Mouse (Mus musculus) brain, embryonic 14.5 days (tissue): ENCODE measurements around the gene Mfap2.

ENCODE experiments used
- CTCF ChIP-seq: fragments of 200-500 bp; IDR thresholded peaks from 2 replicates; pipeline ENCODE4 v1.5.1; 2012; ENCODE audit warnings: inconsistent platforms, mild to moderate bottlenecking, moderate library complexity, borderline replicate concordance; ENCODE audit not compliant: insufficient read depth, insufficient read length; ENCODE audit errors: extremely low read depth
- POLR2A ChIP-seq: fragments of 200-500 bp; IDR thresholded peaks from 2 replicates; pipeline ENCODE4 v1.6.1; 2012; ENCODE audit warnings: mild to moderate bottlenecking, inconsistent platforms, borderline replicate concordance; ENCODE audit not compliant: poor library complexity, insufficient read depth, insufficient read length, severe bottlenecking; ENCODE audit errors: extremely low read depth

DNA sequence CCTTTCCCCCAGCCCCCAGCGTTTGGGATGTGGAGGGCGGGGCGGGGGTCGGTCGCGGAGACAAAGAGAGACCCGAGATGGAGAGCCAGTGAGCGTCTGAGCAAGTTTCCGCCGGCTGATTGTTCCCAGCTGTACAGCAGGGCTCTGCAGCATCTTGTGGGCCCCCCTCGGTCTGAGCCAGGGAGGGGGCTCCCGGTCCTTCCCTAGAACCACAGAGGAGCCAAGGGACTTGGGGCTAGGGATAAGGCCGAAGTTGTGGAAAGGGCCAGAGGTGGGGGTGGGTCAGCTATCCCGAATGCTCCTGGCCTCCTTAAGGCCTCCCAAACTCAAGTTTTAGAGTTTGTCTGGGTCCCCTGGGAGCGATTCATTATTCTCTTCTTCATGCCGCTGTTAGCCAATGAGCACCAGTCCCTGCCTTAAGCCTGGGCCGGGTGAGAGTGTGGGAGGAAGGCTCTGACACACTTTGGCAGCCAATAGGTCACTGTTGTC is 767 bp downstream of the Mfap2 start:
- TF ChIP-seq POLR2A (no peak), CTCF (no peak)
